Mouse (Mus musculus) forebrain, embryonic 12.5 days (tissue): ENCODE results near the gene Adh7. TPM values are rescaled to one million over a fixed set of nuclear protein-coding genes. Genes with fewer than 3 reads are reported as not detected.

Experiments
- ATAC-seq: fragments of 200-750 bp; cut with Nextera tagmentation; 2 replicates; pipeline ENCODE4 v1.8.0; 2017; ENCODE audit warnings: moderate TSS enrichment; ENCODE audit not compliant: low FRiP score
- H3K27ac ChIP-seq: fragments of 300-500 bp; sonication (generic); 2 replicates; pipeline ENCODE4 v1.5.1; 2016; ENCODE audit warnings: mild to moderate bottlenecking
- H3K27me3 ChIP-seq: fragments of 300-500 bp; sonication (generic); 2 replicates; pipeline ENCODE4 v1.6.1; 2016; ENCODE audit warnings: mild to moderate bottlenecking
- H3K36me3 ChIP-seq: fragments of 300-500 bp; sonication (generic); replicated peaks from 2 replicates; pipeline ENCODE4 v1.6.1; 2016; ENCODE audit warnings: mild to moderate bottlenecking
- H3K4me1 ChIP-seq: fragments of 300-500 bp; sonication (generic); 2 replicates; pipeline ENCODE4 v1.6.1; 2016
- H3K4me2 ChIP-seq: fragments of 300-500 bp; sonication (generic); 2 replicates; pipeline ENCODE4 v1.6.1; 2016; ENCODE audit warnings: mild to moderate bottlenecking, moderate library complexity
- H3K4me3 ChIP-seq: fragments of 300-500 bp; sonication (generic); replicated peaks from 2 replicates; pipeline ENCODE4 v1.5.1; 2016; ENCODE audit warnings: mild to moderate bottlenecking
- H3K9ac ChIP-seq: fragments of 300-500 bp; sonication (generic); 2 replicates; pipeline ENCODE4 v1.6.1; 2016; ENCODE audit warnings: mild to moderate bottlenecking
- H3K9me3 ChIP-seq: fragments of 300-500 bp; sonication (generic); 2 replicates; pipeline ENCODE4 v1.6.1; 2016
- WGBS: fragments of 180-500 bp; shearing (Covaris S2); methylation state at CpG from one replicate; pipeline ENCODE4 v1.1.7; 2016; 5-methylcytosine and 5-hydroxymethylcytosine counted together
- polyA plus RNA-seq: library from polyadenylated mRNA; unstranded; fragments of >200 nt; fragmentation: Nextera tagmentation; extraction: Ambion mirVana; gene quantifications from 2 replicates; pipeline ENCODE4 v1.2.1, GENCODE M21; 2016

Gene Adh7
- polyA plus RNA-seq, 1 experiment from 2014 or later: not detected

- Histone ChIP-seq H3K36me3 (no peaks in the 10 kb centered on the region), H3K27ac (no peak overlapping the region), H3K9me3 (no peaks in the 10 kb centered on the region), H3K9ac (peak overlapping the region; percentile 40; the same call in 1 of the 2 replicates), H3K4me2 (peak overlapping the region; percentile 34), H3K4me3 (0 out of 2 replicates have a peak overlapping the region, but pooled peaks have one; percentile 8), H3K27me3 (no peaks in the 10 kb centered on the region), H3K4me1 (peaks cover 3% of the 10 kb centered on the region)
- 31% methylated on average over 20 of the region's 20 CpGs for WGBS
- ATAC-seq: peak; percentile 96
Measured at GRCm38 (mm10) chr3:138197973-138198721, 19.4 kb upstream of the Adh7 start.

GRCm38 (mm10) chr3:138198722-138199068, 18.9 kb upstream of the Adh7 start:
- H3K4me2 ChIP-seq: peak overlapping the region; percentile 34
- H3K4me1 ChIP-seq: peaks cover 3% of the 10 kb centered on the region
- H3K27me3 ChIP-seq: no peaks in the 10 kb centered on the region
- H3K9ac ChIP-seq: peak overlapping the region; percentile 40; the same call in 1 of the 2 replicates
- no peak for ATAC-seq
- no peaks in the 10 kb centered on the region for H3K9me3 ChIP-seq
- H3K4me3 ChIP-seq: no peak overlapping the region
- no peak overlapping the region for H3K27ac ChIP-seq
- WGBS: 81% methylated on average over 7 of the region's 7 CpGs
- no peaks in the 10 kb centered on the region for H3K36me3 ChIP-seq

DNA sequence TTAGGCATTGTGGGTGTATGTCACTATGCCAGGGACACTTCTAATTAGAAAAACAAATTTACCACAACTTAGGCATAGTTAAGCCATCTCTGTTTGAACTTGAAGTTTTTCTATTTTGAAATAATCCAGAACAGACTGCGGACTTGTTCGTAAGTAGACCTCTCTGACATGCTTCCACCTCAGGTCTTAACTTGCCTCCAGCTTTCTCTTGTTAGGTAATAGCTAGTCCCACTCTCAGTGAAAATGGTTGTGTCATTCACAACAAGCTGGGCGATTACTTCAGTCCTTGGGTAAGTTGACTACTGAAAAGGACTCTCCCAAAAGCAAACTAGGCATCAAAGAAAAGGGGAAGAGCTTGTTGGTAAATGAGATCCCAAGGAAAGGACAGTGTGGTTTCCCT, 8.7 kb upstream of the Adh7 start:
- Histone ChIP-seq H3K4me2 (no peak overlapping the region), H3K27me3 (no peaks in the 10 kb centered on the region), H3K4me3 (no peak overlapping the region), H3K27ac (no peak overlapping the region), H3K9me3 (no peaks in the 10 kb centered on the region), H3K36me3 (no peaks in the 10 kb centered on the region), H3K4me1 (no peaks in the 10 kb centered on the region), H3K9ac (no peak overlapping the region)
- WGBS: 89% methylated on average over 3 of the region's 3 CpGs
- no peak for ATAC-seq

DNA sequence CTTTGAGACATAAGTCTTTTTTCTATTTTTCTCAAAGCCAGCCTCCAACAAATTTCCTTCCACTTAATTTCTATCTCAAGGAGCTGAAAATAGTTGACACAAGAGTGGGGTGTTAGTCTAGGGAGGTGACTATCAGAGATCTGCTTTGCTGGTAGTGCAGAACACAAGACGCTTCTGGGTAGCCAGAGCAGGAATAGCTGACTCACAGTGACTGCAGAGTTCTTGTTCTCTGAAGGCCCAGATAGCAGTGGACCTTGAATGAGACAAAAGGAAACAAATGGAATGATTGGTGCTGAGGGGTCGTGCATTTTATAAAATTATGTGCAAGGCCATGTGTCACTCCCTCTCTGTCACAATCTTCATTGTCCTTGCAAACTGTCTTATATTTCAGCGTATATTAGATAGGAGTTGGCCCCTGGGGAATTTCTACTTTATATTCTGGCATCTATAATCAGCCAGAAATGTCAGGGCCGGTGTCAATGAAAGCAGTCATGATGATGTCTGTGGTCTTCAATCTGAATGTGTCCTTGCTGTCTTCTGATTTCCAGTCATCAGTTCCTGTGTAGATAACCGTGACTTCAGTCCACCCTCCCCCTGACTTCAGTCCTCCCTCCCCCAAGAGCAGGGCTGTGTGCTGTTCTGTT, 7.0 kb upstream of the Adh7 start:
- Histone ChIP-seq H3K9ac (no peak overlapping the region), H3K27me3 (no peaks in the 10 kb centered on the region), H3K36me3 (no peaks in the 10 kb centered on the region), H3K4me1 (peaks cover 4% of the 10 kb centered on the region), H3K4me3 (no peak overlapping the region), H3K4me2 (no peak overlapping the region), H3K27ac (no peak overlapping the region), H3K9me3 (no peaks in the 10 kb centered on the region)
- 82% methylated on average over 5 of the region's 5 CpGs for WGBS
- no peak for ATAC-seq

DNA sequence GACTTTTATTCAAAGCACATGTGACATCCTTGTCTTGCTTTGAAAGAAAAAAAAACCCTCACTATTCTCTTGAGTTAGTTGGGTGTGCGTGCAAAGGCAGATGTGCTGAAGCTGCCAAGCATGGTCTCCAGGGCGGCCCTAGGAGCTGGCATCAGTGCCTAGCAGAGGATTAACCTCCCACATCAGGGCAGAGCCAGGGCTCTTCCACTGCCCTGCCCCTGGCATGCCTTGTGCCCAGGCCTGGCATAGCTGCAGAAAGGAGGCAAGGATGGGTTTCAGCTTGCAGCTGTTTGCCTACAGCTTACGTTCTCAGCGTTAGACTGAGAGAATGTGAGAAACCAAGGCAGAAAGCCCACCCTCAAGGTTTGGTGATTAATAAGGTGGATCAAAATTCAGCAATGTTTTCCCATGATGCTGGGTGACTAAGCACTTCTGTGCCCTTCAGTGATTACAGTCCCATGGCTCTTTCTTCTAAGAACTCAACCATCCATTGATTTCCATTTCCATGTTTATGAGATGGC, 5.1 kb upstream of the Adh7 start:
- ATAC-seq: no peak
- Histone ChIP-seq H3K4me1 (peaks cover 7% of the 10 kb centered on the region), H3K9ac (no peak overlapping the region), H3K9me3 (no peaks in the 10 kb centered on the region), H3K36me3 (no peaks in the 10 kb centered on the region), H3K27me3 (no peaks in the 10 kb centered on the region), H3K27ac (no peak overlapping the region), H3K4me2 (no peak overlapping the region), H3K4me3 (no peak overlapping the region)
- WGBS: 88% methylated on average over 4 of the region's 4 CpGs

DNA sequence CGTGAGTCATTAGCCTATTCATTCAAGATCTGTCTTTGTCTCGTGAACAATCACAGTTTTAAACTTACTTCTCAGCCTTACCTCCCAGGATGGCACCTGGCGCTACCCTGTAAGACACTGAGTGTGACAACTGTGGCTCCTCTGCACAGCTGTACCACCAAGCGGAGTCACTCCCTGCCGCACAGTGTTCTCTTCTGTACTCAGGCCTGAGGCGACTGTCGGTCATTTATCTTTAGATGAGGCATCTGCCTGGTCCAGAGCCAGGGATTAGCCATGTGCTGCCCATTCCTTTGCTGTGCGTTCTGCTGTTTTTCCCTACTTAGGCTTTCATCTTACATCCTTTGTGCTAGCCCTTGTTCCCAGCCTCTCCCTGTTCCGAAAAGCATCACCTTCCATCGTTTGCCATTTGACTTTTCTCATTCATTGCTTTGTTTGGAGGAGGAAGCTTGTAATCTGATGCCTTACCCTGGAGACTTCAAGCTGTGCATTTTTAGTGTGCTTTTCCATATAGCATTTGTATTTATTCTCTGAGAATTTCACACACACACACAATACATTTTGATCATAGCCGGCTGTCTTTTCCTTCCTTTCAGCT, 2.1 kb upstream of the Adh7 start:
- Histone ChIP-seq H3K36me3 (no peaks in the 10 kb centered on the region), H3K27ac (no peak overlapping the region), H3K27me3 (no peaks in the 10 kb centered on the region), H3K4me2 (no peak overlapping the region), H3K4me3 (no peak overlapping the region), H3K4me1 (peaks cover 7% of the 10 kb centered on the region), H3K9me3 (no peaks in the 10 kb centered on the region), H3K9ac (no peak overlapping the region)
- 15% methylated on average over 11 of the region's 11 CpGs for WGBS
- ATAC-seq: peak; percentile 57; the same call in 1 of the 2 replicates

DNA sequence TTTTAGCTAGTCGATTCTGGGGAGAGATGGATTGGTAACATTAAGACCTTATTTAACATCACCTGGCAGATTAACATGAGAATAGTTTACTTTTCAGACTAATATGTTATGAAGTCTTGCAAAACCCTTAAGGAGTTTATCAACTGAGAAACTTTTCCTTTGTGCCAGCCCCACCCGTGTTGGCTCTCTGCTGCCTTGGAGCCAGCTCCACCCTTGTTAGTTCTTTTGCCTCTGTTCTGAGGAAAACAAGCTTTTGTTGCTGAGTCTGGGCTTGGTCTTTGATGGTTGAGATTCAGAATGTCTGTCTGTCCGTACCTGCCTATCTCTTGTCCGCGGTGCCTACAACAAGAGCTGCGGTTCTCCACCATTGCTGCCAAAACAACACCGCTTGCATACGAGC, 1.5 kb upstream of the Adh7 start:
- Histone ChIP-seq H3K4me1 (peaks cover 7% of the 10 kb centered on the region), H3K9me3 (no peaks in the 10 kb centered on the region), H3K27ac (no peak overlapping the region), H3K27me3 (no peaks in the 10 kb centered on the region), H3K4me2 (no peak overlapping the region), H3K4me3 (no peak overlapping the region), H3K36me3 (no peaks in the 10 kb centered on the region), H3K9ac (no peak overlapping the region)
- ATAC-seq: no peak
- WGBS: 73% methylated on average over 8 of the region's 8 CpGs

DNA sequence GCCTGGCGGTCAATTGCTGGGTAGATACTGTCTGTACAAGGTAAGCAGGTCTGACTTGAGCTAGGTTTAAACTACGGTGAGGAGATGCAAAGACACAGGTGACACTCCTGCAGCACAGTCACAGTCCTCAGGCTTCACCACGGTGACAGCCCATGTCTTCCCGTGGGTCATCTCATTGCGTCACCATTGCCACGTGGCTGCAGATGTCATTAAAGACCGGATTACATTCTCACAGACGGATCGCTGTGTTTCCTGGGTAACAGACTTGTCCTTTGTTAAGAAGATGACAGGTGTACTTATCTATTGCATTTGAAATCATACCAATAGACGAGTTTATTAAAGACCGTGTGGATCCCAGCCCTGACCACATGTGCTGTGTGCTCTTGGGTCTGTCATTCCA, 3.6 kb downstream of the Adh7 start:
- no peak overlapping the region for H3K4me2 ChIP-seq
- 84% methylated on average over 11 of the region's 11 CpGs for WGBS
- no peaks in the 10 kb centered on the region for H3K9me3 ChIP-seq
- peaks cover 5% of the 10 kb centered on the region; the same call in 1 of the 2 replicates for H3K4me1 ChIP-seq
- no peak overlapping the region for H3K4me3 ChIP-seq
- no peak overlapping the region for H3K27ac ChIP-seq
- H3K36me3 ChIP-seq: no peaks in the 10 kb centered on the region
- H3K9ac ChIP-seq: no peak overlapping the region
- no peak for ATAC-seq
- H3K27me3 ChIP-seq: no peaks in the 10 kb centered on the region

GRCm38 (mm10) chr3:138222511-138222910, 5.0 kb downstream of the Adh7 start:
- Histone ChIP-seq H3K36me3 (no peaks in the 10 kb centered on the region), H3K4me2 (no peak overlapping the region), H3K9me3 (no peaks in the 10 kb centered on the region), H3K27ac (no peak overlapping the region), H3K9ac (no peak overlapping the region), H3K27me3 (no peaks in the 10 kb centered on the region), H3K4me3 (no peak overlapping the region), H3K4me1 (peaks cover 5% of the 10 kb centered on the region; the same call in 1 of the 2 replicates)
- WGBS: 72% methylated on average over 4 of the region's 4 CpGs
- ATAC-seq: no peak

- Histone ChIP-seq H3K4me3 (no peak overlapping the region), H3K36me3 (no peaks in the 10 kb centered on the region), H3K9ac (no peak overlapping the region), H3K27me3 (no peaks in the 10 kb centered on the region), H3K27ac (no peak overlapping the region), H3K4me2 (no peak overlapping the region), H3K4me1 (peaks cover 5% of the 10 kb centered on the region; the same call in 1 of the 2 replicates), H3K9me3 (no peaks in the 10 kb centered on the region)
- ATAC-seq: peak; percentile 65; the same call in 1 of the 2 replicates
- WGBS: 56% methylated on average over 5 of the region's 5 CpGs
Measured at GRCm38 (mm10) chr3:138222952-138223351, 5.4 kb downstream of the Adh7 start.

GRCm38 (mm10) chr3:138224363-138224954, 6.9 kb downstream of the Adh7 start:
- ATAC-seq: no peak
- no peak overlapping the region for H3K4me3 ChIP-seq
- no peak overlapping the region for H3K4me2 ChIP-seq
- H3K4me1 ChIP-seq: peaks cover 5% of the 10 kb centered on the region; the same call in 1 of the 2 replicates
- 87% methylated on average over 13 of the region's 13 CpGs for WGBS
- H3K27ac ChIP-seq: no peak overlapping the region
- no peaks in the 10 kb centered on the region for H3K9me3 ChIP-seq
- no peaks in the 10 kb centered on the region for H3K27me3 ChIP-seq
- H3K36me3 ChIP-seq: no peaks in the 10 kb centered on the region
- H3K9ac ChIP-seq: no peak overlapping the region

GRCm38 (mm10) chr3:138225331-138225730, 7.8 kb downstream of the Adh7 start:
- Histone ChIP-seq H3K4me3 (no peak overlapping the region), H3K36me3 (no peaks in the 10 kb centered on the region), H3K9me3 (no peaks in the 10 kb centered on the region), H3K4me1 (peaks cover 5% of the 10 kb centered on the region; the same call in 1 of the 2 replicates), H3K4me2 (no peak overlapping the region), H3K27me3 (no peaks in the 10 kb centered on the region), H3K27ac (no peak overlapping the region), H3K9ac (no peak overlapping the region)
- WGBS: 75% methylated on average over 7 of the region's 7 CpGs
- no peak for ATAC-seq
